Mouse (Mus musculus) thymus, postnatal 14 days (tissue): ENCODE results near the gene Glycam1.

Source experiments
- DNase-seq: peaks from one replicate; pipeline ENCODE4 v3.0.0; 2021

Gene Glycam1

GRCm38 (mm10) chr15:103518600-103519385, 46.1 kb downstream of the Glycam1 start:
- no peak for DNase-seq

DNA sequence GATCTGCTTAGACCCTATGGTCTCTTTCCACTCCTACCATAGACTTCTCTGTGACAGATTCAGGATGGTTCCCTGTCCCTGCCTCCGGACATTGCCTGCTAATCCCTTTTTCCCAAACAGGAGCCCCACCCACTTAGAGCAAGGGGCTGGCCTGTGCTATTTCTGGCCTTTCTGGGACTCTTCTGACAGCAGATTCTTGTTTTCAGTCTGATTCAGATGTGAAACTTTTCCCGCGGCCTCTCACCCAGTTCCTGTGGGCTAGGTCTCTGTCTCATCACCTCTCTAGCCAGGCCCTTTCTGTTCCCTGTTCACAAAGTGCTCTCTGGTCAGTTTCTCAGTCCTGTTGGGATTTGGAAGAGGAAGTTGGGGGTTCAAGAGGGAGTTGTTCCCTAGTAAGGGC, 50.0 kb downstream of the Glycam1 start:
- DNase-seq = no peak

- peak; percentile 68 for DNase-seq
Observed at GRCm38 (mm10) chr15:103514119-103514518, 50.8 kb downstream of the Glycam1 start.

DNA sequence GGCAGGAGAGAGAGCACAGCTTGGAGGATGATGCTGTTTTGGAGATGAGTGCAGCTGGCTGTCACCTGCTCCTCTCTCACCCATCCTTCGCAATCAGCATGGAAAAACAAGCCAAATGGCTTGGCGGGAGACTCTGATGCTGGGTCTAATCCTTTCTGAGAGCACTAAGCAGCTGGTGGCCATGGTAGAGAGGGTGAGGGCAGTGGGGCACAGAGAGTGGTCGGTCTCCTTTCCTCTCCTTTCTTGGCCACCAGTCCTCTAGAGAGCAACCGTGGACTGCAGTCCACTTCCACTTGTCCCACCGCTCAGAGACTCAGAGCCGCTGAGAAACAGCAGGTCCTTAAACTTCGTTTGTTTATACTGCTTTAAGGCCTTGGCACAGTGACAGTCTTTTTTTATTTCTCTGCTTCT, 51.3 kb downstream of the Glycam1 start:
- DNase-seq = no peak
